Mouse (Mus musculus) C2C12 (cell line): ENCODE measurements around the gene Tarbp1.
A peak's percentile ranks its signal among the peaks of the same experiment; 100 is the strongest.

Source experiments
- CTCF ChIP-seq: IDR thresholded peaks from one replicate; pipeline ENCODE4 v1.5.1; 2011; ENCODE audit not compliant: control insufficient read depth, insufficient read depth, insufficient read length
- MAX ChIP-seq: IDR thresholded peaks from one replicate; pipeline ENCODE4 v1.6.1; 2011; ENCODE audit warnings: mild to moderate bottlenecking, control low read depth
- MYOG ChIP-seq: IDR thresholded peaks from one replicate; pipeline ENCODE4 v1.6.1; 2011; ENCODE audit not compliant: control insufficient read depth, insufficient read length; ENCODE audit errors: extremely low read depth
- USF1 ChIP-seq: IDR thresholded peaks from one replicate; pipeline ENCODE4 v1.6.1; 2011; ENCODE audit warnings: low read depth, mild to moderate bottlenecking, control low read depth, moderate library complexity

- TF ChIP-seq CTCF (peak; percentile 64), MAX (no peak), MYOG (no peak), USF1 (no peak)
Measured at GRCm38 (mm10) chr8:126482938-126483337, 8.1 kb upstream of the Tarbp1 start.
